Mouse (Mus musculus) adrenal gland (tissue): ENCODE data around the gene Cyp39a1.

Source experiments
- intact Hi-C: fragments of 180-260 bp; cut with DNase I; formaldehyde crosslinking; loops from one replicate; pipeline ENCODE4 v1.15.1; 2025
- long read RNA-seq, 2 experiments: library from polyadenylated mRNA; unstranded; transcript quantifications; one replicate each; pipeline ENCODE4 v2.0.0; 2020; ENCODE audit warnings: borderline replicate concordance in 1 of 2; ENCODE audit not compliant: insufficient replicate concordance in 1 of 2

The Cyp39a1 gene
- long read RNA-seq, experiment 1, partial matches to known transcripts: 0 of 1 reads
- long read RNA-seq, experiment 1, other reads (novel, unspliced or antisense): 0 of 1 reads
- long read RNA-seq, experiment 2, partial matches to known transcripts: 0 of 1 reads
- long read RNA-seq, experiment 2, other reads (novel, unspliced or antisense): 0 of 1 reads

- intact Hi-C loops: no loop called here
These were observed at the start of gene Cyp39a1 for GRCm38 (mm10) chr17:43667290-43667843. TSS of gene Cyp39a1 (plus strand) at chr17:43667425.

GRCm38 (mm10) chr17:43619156-43619555, 48.1 kb upstream of the Cyp39a1 start:
- intact Hi-C loops: no loop called here

- intact Hi-C loops: no loop called here
These were observed 45.1 kb upstream of the Cyp39a1 start for GRCm38 (mm10) chr17:43622076-43622475.

GRCm38 (mm10) chr17:43628246-43628645, 39.0 kb upstream of the Cyp39a1 start:
- intact Hi-C loops: no loop called here

GRCm38 (mm10) chr17:43629026-43629495, 38.2 kb upstream of the Cyp39a1 start:
- intact Hi-C loops: no loop called here

- intact Hi-C loops: no loop called here
These were observed 37.5 kb upstream of the Cyp39a1 start, which contains the start of gene Tdrd6 for GRCm38 (mm10) chr17:43629496-43630426. TSS of gene Tdrd6 (minus strand) at chr17:43630299.

GRCm38 (mm10) chr17:43630427-43630760, 36.8 kb upstream of the Cyp39a1 start:
- intact Hi-C loops: no loop called here

- intact Hi-C loops: no loop called here
These were observed 30.1 kb upstream of the Cyp39a1 start for GRCm38 (mm10) chr17:43637146-43637545.

GRCm38 (mm10) chr17:43640825-43641224, 26.4 kb upstream of the Cyp39a1 start:
- intact Hi-C loops: no loop called here

- intact Hi-C loops: no loop called here
These were observed 24.0 kb upstream of the Cyp39a1 start for GRCm38 (mm10) chr17:43643191-43643590.

- intact Hi-C loops: no loop called here
These were observed 22.9 kb upstream of the Cyp39a1 start for GRCm38 (mm10) chr17:43644375-43644774.

- intact Hi-C loops: no loop called here
These were observed 22.1 kb upstream of the Cyp39a1 start for GRCm38 (mm10) chr17:43645136-43645535.

GRCm38 (mm10) chr17:43646925-43647324, 20.3 kb upstream of the Cyp39a1 start:
- intact Hi-C loops: no loop called here

- intact Hi-C loops: no loop called here
These were observed 17.4 kb upstream of the Cyp39a1 start for GRCm38 (mm10) chr17:43649641-43650436.

GRCm38 (mm10) chr17:43651314-43652046, 15.7 kb upstream of the Cyp39a1 start:
- intact Hi-C loops: no loop called here

GRCm38 (mm10) chr17:43666576-43667289, 492 bp upstream of the Cyp39a1 start, which contains the start of gene Slc25a27:
TSS of gene Slc25a27 (minus strand) at chr17:43667214.
- intact Hi-C loops: no loop called here

- intact Hi-C loops: no loop called here
These were observed 2.0 kb downstream of the Cyp39a1 start for GRCm38 (mm10) chr17:43669145-43669695.

GRCm38 (mm10) chr17:43671907-43672306, 4.7 kb downstream of the Cyp39a1 start:
- intact Hi-C loops: no loop called here

GRCm38 (mm10) chr17:43675228-43675627, 8.0 kb downstream of the Cyp39a1 start:
- intact Hi-C loops: no loop called here

- intact Hi-C loops: no loop called here
These were observed 9.0 kb downstream of the Cyp39a1 start for GRCm38 (mm10) chr17:43676241-43676640.
